Mouse (Mus musculus): ENCODE data around the gene Tshz2.

- TF ChIP-seq POLR2A (IDR thresholded peaks at IDR 0.05; ENCODE audit: control insufficient read depth, low read depth, low read length), result no peak
- no peak for TF ChIP-seq CTCF (IDR thresholded peaks at IDR 0.05; ENCODE audit: control insufficient read depth, insufficient read depth, insufficient replicate concordance, low read depth, low read length)
Measured at GRCm38 (mm10) chr2:169583476-169583875, 49.3 kb upstream of the Tshz2 start.
